Mouse (Mus musculus) frontal cortex, adult (tissue): Measurements from ENCODE around the gene Limk2.

ENCODE experiments used
- ATAC-seq: cut with Nextera tagmentation; 2 replicates; pipeline ENCODE4 v1.9.2; 2017; ENCODE audit warnings: mild to moderate bottlenecking, moderate library complexity, mixed read lengths; ENCODE audit not compliant: low TSS enrichment

The Limk2 gene

GRCm38 (mm10) chr11:3301075-3301474 lies 107.9 kb downstream of the Limk2 start:
- ATAC-seq, result no peak

- ATAC-seq, result no peak
Measured at GRCm38 (mm10) chr11:3298813-3299185, 110.2 kb downstream of the Limk2 start.

GRCm38 (mm10) chr11:3297871-3298812 lies 110.8 kb downstream of the Limk2 start:
- ATAC-seq, result no peak

GRCm38 (mm10) chr11:3296056-3296455 lies 112.9 kb downstream of the Limk2 start:
- no peak for ATAC-seq

GRCm38 (mm10) chr11:3294641-3295040 lies 114.3 kb downstream of the Limk2 start:
- no peak for ATAC-seq
